Mouse (Mus musculus): ENCODE results near the gene Stac. TPM values are rescaled to one million over a fixed set of nuclear protein-coding genes. Genes with fewer than 3 reads are reported as not detected.
A peak's percentile ranks its signal among the peaks of the same experiment; 100 is the strongest.

Gene Stac
- polyA plus RNA-seq, 1 experiment from 2014 or later, result 2.3 TPM

- no peak overlapping the region for H3K4me2 ChIP-seq (ENCODE audit: low read length)
- H3K9me3 ChIP-seq (replicated peaks; ENCODE audit: low read length), result no peaks in the 10 kb centered on the region
- TF ChIP-seq CTCF (IDR thresholded peaks at IDR 0.05; ENCODE audit: low read depth), result no peak
- no peak overlapping the region for H3K4me3 ChIP-seq (replicated peaks; ENCODE audit: low read depth, low read length)
- 31% methylated on average over 7 of the region's 7 CpGs for WGBS
- no peaks in the 10 kb centered on the region for H3K27me3 ChIP-seq (ENCODE audit: insufficient read depth, low read length)
- ATAC-seq (replicated peaks; ENCODE audit: low FRiP score, low read depth) (no peak), DNase-seq (ENCODE audit: low spot score) (peak; percentile 36)
- H3K36me3 ChIP-seq (ENCODE audit: insufficient read depth, low read length), result no peaks in the 10 kb centered on the region
- H3K4me1 ChIP-seq (replicated peaks; ENCODE audit: insufficient read depth, low read length), result no peaks in the 10 kb centered on the region
- H3K9ac ChIP-seq (ENCODE audit: low read depth, low read length), result no peak overlapping the region
- H3K27ac ChIP-seq, result no peak overlapping the region
These were observed 155.3 kb downstream of the Stac start for GRCm38 (mm10) chr9:111534744-111535423.

GRCm38 (mm10) chr9:111523871-111524270 lies 166.3 kb downstream of the Stac start:
- no peak overlapping the region for H3K9ac ChIP-seq (ENCODE audit: low read depth, low read length)
- no peak overlapping the region for H3K4me2 ChIP-seq (ENCODE audit: low read length)
- no peak overlapping the region for H3K27ac ChIP-seq
- TF ChIP-seq CTCF (IDR thresholded peaks at IDR 0.05; ENCODE audit: low read depth), result no peak
- H3K9me3 ChIP-seq (replicated peaks; ENCODE audit: low read length), result no peaks in the 10 kb centered on the region
- H3K27me3 ChIP-seq (ENCODE audit: insufficient read depth, low read length), result no peaks in the 10 kb centered on the region
- no peak overlapping the region for H3K4me3 ChIP-seq (replicated peaks; ENCODE audit: low read depth, low read length)
- ATAC-seq (replicated peaks; ENCODE audit: low FRiP score, low read depth) (no peak), DNase-seq (ENCODE audit: low spot score) (no peak)
- WGBS, result 93% methylated on average over 3 of the region's 3 CpGs
- H3K36me3 ChIP-seq (ENCODE audit: insufficient read depth, low read length), result no peaks in the 10 kb centered on the region
- H3K4me1 ChIP-seq (replicated peaks; ENCODE audit: insufficient read depth, low read length), result no peaks in the 10 kb centered on the region

- Histone ChIP-seq H3K4me2 (ENCODE audit: low read length) (no peak overlapping the region), H3K36me3 (ENCODE audit: insufficient read depth, low read length) (no peaks in the 10 kb centered on the region), H3K27ac (no peak overlapping the region), H3K4me1 (replicated peaks; ENCODE audit: insufficient read depth, low read length) (no peaks in the 10 kb centered on the region), H3K9ac (ENCODE audit: low read depth, low read length) (no peak overlapping the region), H3K9me3 (replicated peaks; ENCODE audit: low read length) (no peaks in the 10 kb centered on the region), H3K4me3 (replicated peaks; ENCODE audit: low read depth, low read length) (no peak overlapping the region), H3K27me3 (ENCODE audit: insufficient read depth, low read length) (no peaks in the 10 kb centered on the region)
- 92% methylated on average over 11 of the region's 11 CpGs for WGBS
- ATAC-seq (replicated peaks; ENCODE audit: low FRiP score, low read depth) (no peak), DNase-seq (ENCODE audit: low spot score) (no peak)
- TF ChIP-seq CTCF (IDR thresholded peaks at IDR 0.05; ENCODE audit: low read depth), result no peak
These were observed 167.0 kb downstream of the Stac start for GRCm38 (mm10) chr9:111523111-111523510.

- 90% methylated on average over 7 of the region's 7 CpGs for WGBS
These were observed 167.9 kb downstream of the Stac start for GRCm38 (mm10) chr9:111522226-111522625.

GRCm38 (mm10) chr9:111515536-111515935 lies 174.6 kb downstream of the Stac start:
- H3K4me2 ChIP-seq (ENCODE audit: low read length), result no peak overlapping the region
- no peaks in the 10 kb centered on the region for H3K4me1 ChIP-seq (replicated peaks; ENCODE audit: insufficient read depth, low read length)
- WGBS, result 83% methylated on average over 3 of the region's 3 CpGs
- no peak for TF ChIP-seq CTCF (IDR thresholded peaks at IDR 0.05; ENCODE audit: low read depth)
- DNase-seq (ENCODE audit: low spot score) (no peak), ATAC-seq (replicated peaks; ENCODE audit: low FRiP score, low read depth) (no peak)
- H3K9me3 ChIP-seq (replicated peaks; ENCODE audit: low read length), result no peaks in the 10 kb centered on the region
- H3K4me3 ChIP-seq (replicated peaks; ENCODE audit: low read depth, low read length), result no peak overlapping the region
- H3K36me3 ChIP-seq (ENCODE audit: insufficient read depth, low read length), result no peaks in the 10 kb centered on the region
- H3K9ac ChIP-seq (ENCODE audit: low read depth, low read length), result no peak overlapping the region
- no peaks in the 10 kb centered on the region for H3K27me3 ChIP-seq (ENCODE audit: insufficient read depth, low read length)
- no peak overlapping the region for H3K27ac ChIP-seq

More at GRCm38 (mm10) chr9:111522226-111522625, 167.9 kb downstream of the Stac start:
- Histone ChIP-seq H3K4me1 (replicated peaks; ENCODE audit: insufficient read depth, low read length) (no peaks in the 10 kb centered on the region), H3K9ac (ENCODE audit: low read depth, low read length) (no peak overlapping the region), H3K27me3 (ENCODE audit: insufficient read depth, low read length) (no peaks in the 10 kb centered on the region), H3K27ac (no peak overlapping the region), H3K4me3 (replicated peaks; ENCODE audit: low read depth, low read length) (no peak overlapping the region), H3K4me2 (ENCODE audit: low read length) (no peak overlapping the region), H3K9me3 (replicated peaks; ENCODE audit: low read length) (no peaks in the 10 kb centered on the region), H3K36me3 (ENCODE audit: insufficient read depth, low read length) (no peaks in the 10 kb centered on the region)
- no peak for TF ChIP-seq CTCF (IDR thresholded peaks at IDR 0.05; ENCODE audit: low read depth)
- no peak for DNase-seq (ENCODE audit: low spot score)
- ATAC-seq (replicated peaks; ENCODE audit: low FRiP score, low read depth), result no peak

GRCm38 (mm10) chr9:111514586-111515473 lies 175.3 kb downstream of the Stac start:
- Histone ChIP-seq H3K9ac (ENCODE audit: low read depth, low read length) (no peak overlapping the region), H3K36me3 (ENCODE audit: insufficient read depth, low read length) (no peaks in the 10 kb centered on the region), H3K4me1 (replicated peaks; ENCODE audit: insufficient read depth, low read length) (no peaks in the 10 kb centered on the region), H3K4me2 (ENCODE audit: low read length) (no peak overlapping the region), H3K9me3 (replicated peaks; ENCODE audit: low read length) (no peaks in the 10 kb centered on the region), H3K27ac (no peak overlapping the region), H3K4me3 (replicated peaks; ENCODE audit: low read depth, low read length) (no peak overlapping the region), H3K27me3 (ENCODE audit: insufficient read depth, low read length) (no peaks in the 10 kb centered on the region)
- TF ChIP-seq CTCF (IDR thresholded peaks at IDR 0.05; ENCODE audit: low read depth), result no peak
- 62% methylated on average over 15 of the region's 15 CpGs for WGBS
- DNase-seq (ENCODE audit: low spot score), result no peak
- no peak for ATAC-seq (replicated peaks; ENCODE audit: low FRiP score, low read depth)

Data from kidney, postnatal 0 days (tissue).